Comparison of ENCODE assay signal across 8 mouse cellular contexts in genomic region chr6:83107566-83108400, GRCm38 (mm10). TPM values are rescaled to one million over a fixed set of nuclear protein-coding genes. Genes with fewer than 3 reads are reported as not detected.
DNase-seq lines count a peak whose midpoint lies in the region; ATAC-seq lines count a peak whose summit lies in the region.

No protein-coding gene starts in this region.

- ATAC-seq in heart, embryonic 11.5 days (replicated peaks; ENCODE audit: insufficient number of reproducible peaks, low FRiP score, low TSS enrichment), result no peak
- 0 out of 2 replicates have a peak, but pooled peaks have one; percentile 30 for ATAC-seq in kidney, embryonic 15.5 days (replicated peaks; ENCODE audit: low FRiP score)
- peak; percentile 15; the same call in 1 of the 2 replicates for ATAC-seq in neural tube, embryonic 13.5 days (ENCODE audit: low read depth)

- 29% methylated on average over 13 of the region's 13 CpGs for WGBS in heart, embryonic 11.5 days (ENCODE audit: insufficient replicate concordance)
- 37% methylated on average over 13 of the region's 13 CpGs for WGBS in kidney, embryonic 15.5 days
- 40% methylated on average over 13 of the region's 13 CpGs for WGBS in neural tube, embryonic 13.5 days

- no peaks in the 10 kb centered on the region for H3K27me3 ChIP-seq in heart, embryonic 11.5 days (ENCODE audit: control insufficient read depth, insufficient read depth, low read length)
- no peaks in the 10 kb centered on the region for H3K27me3 ChIP-seq in kidney, embryonic 15.5 days
- H3K27me3 ChIP-seq in neural tube, embryonic 13.5 days, result no peaks in the 10 kb centered on the region

- H3K4me3 ChIP-seq in heart, embryonic 11.5 days (ENCODE audit: low read depth, low read length), result peak overlapping the region; percentile 66
- peak overlapping the region; percentile 76; the same call in 1 of the 2 replicates for H3K4me3 ChIP-seq in kidney, embryonic 15.5 days (replicated peaks)
- peak overlapping the region; percentile 90 for H3K4me3 ChIP-seq in neural tube, embryonic 13.5 days

- no peak overlapping the region for H3K27ac ChIP-seq in heart, embryonic 11.5 days (ENCODE audit: low read depth, low read length)
- 0 out of 2 replicates have a peak overlapping the region, but pooled peaks have one; percentile 89 for H3K27ac ChIP-seq in kidney, embryonic 15.5 days
- H3K27ac ChIP-seq in neural tube, embryonic 13.5 days (replicated peaks), result no peak overlapping the region

- peak overlapping the region; percentile 82 for H3K4me2 ChIP-seq in heart, embryonic 11.5 days
- H3K4me2 ChIP-seq in kidney, embryonic 15.5 days, result peak overlapping the region; percentile 88
- peak overlapping the region; percentile 93 for H3K4me2 ChIP-seq in neural tube, embryonic 13.5 days

- H3K9ac ChIP-seq in heart, embryonic 11.5 days (ENCODE audit: low read depth, low read length), result peak overlapping the region; percentile 18; the same call in 1 of the 2 replicates
- H3K9ac ChIP-seq in kidney, embryonic 15.5 days, result peak overlapping the region; percentile 90; the same call in 1 of the 2 replicates
- H3K9ac ChIP-seq in neural tube, embryonic 13.5 days, result peak overlapping the region; percentile 91

- no peaks in the 10 kb centered on the region for H3K9me3 ChIP-seq in heart, embryonic 11.5 days (replicated peaks; ENCODE audit: control insufficient read depth, low read length)
- H3K9me3 ChIP-seq in kidney, embryonic 15.5 days (replicated peaks), result no peaks in the 10 kb centered on the region
- no peaks in the 10 kb centered on the region for H3K9me3 ChIP-seq in neural tube, embryonic 13.5 days

- DNase-seq in CD8-positive naive resting alpha-beta T cell, adult 2 months (ENCODE audit: low read depth in 2 of 2, low spot score in 2 of 2), result peak; percentile 81
- DNase-seq in adrenal gland, adult 2 months, result peak; percentile 82
- DNase-seq in embryo, embryonic 9.5 days (ENCODE audit: extremely low spot score), result peak; percentile 78
- peak; percentile 71 to 79 for DNase-seq in lung, adult 18-20 months
- peak; percentile 85 for DNase-seq in thymus, postnatal 25 days

- peaks cover 28% of the 10 kb centered on the region for H3K4me1 ChIP-seq in heart, embryonic 11.5 days (ENCODE audit: control insufficient read depth, insufficient read depth, low read length)
- H3K4me1 ChIP-seq in kidney, embryonic 15.5 days, result peaks cover 34% of the 10 kb centered on the region
- peaks cover 34% of the 10 kb centered on the region for H3K4me1 ChIP-seq in neural tube, embryonic 13.5 days (replicated peaks)

- no peaks in the 10 kb centered on the region for H3K36me3 ChIP-seq in heart, embryonic 11.5 days (ENCODE audit: control insufficient read depth, insufficient read depth, low read length)
- H3K36me3 ChIP-seq in kidney, embryonic 15.5 days, result peaks cover 31% of the 10 kb centered on the region
- peaks cover 19% of the 10 kb centered on the region for H3K36me3 ChIP-seq in neural tube, embryonic 13.5 days

RNA-seq across cellular contexts. Expression of gene Mrpl53, which starts 1.1 kb away (rescaled TPM):
- total RNA-seq in adrenal gland, adult 2 months (2021), result 100 to 1,000 TPM in 1 of 2 experiments, 10 to 100 TPM in 1; 95.3 to 112 TPM
- polyA plus RNA-seq in adrenal gland, adult 2 months (2012; rRNA removed), result 81.0 and 85.8 TPM in 2 replicates
- polyA plus RNA-seq in heart, embryonic 11.5 days (2014; fragmentation: Nextera tagmentation; extraction: Ambion mirVana), result 138 and 144 TPM in 2 replicates
- 134 and 147 TPM in 2 replicates for polyA plus RNA-seq in kidney, embryonic 15.5 days (2015; fragmentation: Nextera tagmentation; extraction: Ambion mirVana)
- polyA plus RNA-seq in neural tube, embryonic 13.5 days (2015; fragmentation: Nextera tagmentation; extraction: Ambion mirVana), result 133 TPM in 2 replicates

RNA-seq across cellular contexts. Expression of gene Gm42688, which starts 6.4 kb away (rescaled TPM):
- 1 to 10 TPM; 3.9 to 6.6 TPM for total RNA-seq in adrenal gland, adult 2 months (2021)
- 7.5 and 8.8 TPM in 2 replicates for polyA plus RNA-seq in adrenal gland, adult 2 months (2012; rRNA removed)
- polyA plus RNA-seq in heart, embryonic 11.5 days (2014; fragmentation: Nextera tagmentation; extraction: Ambion mirVana), result 1.1 and 1.2 TPM in 2 replicates
- polyA plus RNA-seq in kidney, embryonic 15.5 days (2015; fragmentation: Nextera tagmentation; extraction: Ambion mirVana), result 2.9 and 3.0 TPM in 2 replicates
- 4.5 and 5.2 TPM in 2 replicates for polyA plus RNA-seq in neural tube, embryonic 13.5 days (2015; fragmentation: Nextera tagmentation; extraction: Ambion mirVana)

RNA-seq across cellular contexts. Expression of gene Ccdc142, which starts 6.4 kb away (rescaled TPM):
- 1 to 10 TPM; 2.9 to 5.9 TPM for total RNA-seq in adrenal gland, adult 2 months (2021)
- 34.9 and 38.6 TPM in 2 replicates for polyA plus RNA-seq in adrenal gland, adult 2 months (2012; rRNA removed)
- polyA plus RNA-seq in heart, embryonic 11.5 days (2014; fragmentation: Nextera tagmentation; extraction: Ambion mirVana), result 0.97 and 2.1 TPM in 2 replicates
- 2.7 and 3.3 TPM in 2 replicates for polyA plus RNA-seq in kidney, embryonic 15.5 days (2015; fragmentation: Nextera tagmentation; extraction: Ambion mirVana)
- polyA plus RNA-seq in neural tube, embryonic 13.5 days (2015; fragmentation: Nextera tagmentation; extraction: Ambion mirVana), result 3.2 and 4.9 TPM in 2 replicates

RNA-seq across cellular contexts. Expression of gene Mogs, which starts 7.5 kb away (rescaled TPM):
- total RNA-seq in adrenal gland, adult 2 months (2021), result 10 to 100 TPM; 48.1 to 52.6 TPM
- polyA plus RNA-seq in adrenal gland, adult 2 months (2012; rRNA removed), result 93.2 and 131 TPM in 2 replicates
- polyA plus RNA-seq in heart, embryonic 11.5 days (2014; fragmentation: Nextera tagmentation; extraction: Ambion mirVana), result 19.1 and 19.8 TPM in 2 replicates
- polyA plus RNA-seq in kidney, embryonic 15.5 days (2015; fragmentation: Nextera tagmentation; extraction: Ambion mirVana), result 56.3 and 58.9 TPM in 2 replicates
- polyA plus RNA-seq in neural tube, embryonic 13.5 days (2015; fragmentation: Nextera tagmentation; extraction: Ambion mirVana), result 26.8 and 29.1 TPM in 2 replicates

RNA-seq across cellular contexts. Expression of gene Wbp1, which starts 13.6 kb away (rescaled TPM):
- 100 to 1,000 TPM in 1 of 2 experiments, 10 to 100 TPM in 1; 79.1 to 117 TPM for total RNA-seq in adrenal gland, adult 2 months (2021)
- polyA plus RNA-seq in adrenal gland, adult 2 months (2012; rRNA removed), result 388 and 405 TPM in 2 replicates
- 76.0 and 87.2 TPM in 2 replicates for polyA plus RNA-seq in heart, embryonic 11.5 days (2014; fragmentation: Nextera tagmentation; extraction: Ambion mirVana)
- 132 and 144 TPM in 2 replicates for polyA plus RNA-seq in kidney, embryonic 15.5 days (2015; fragmentation: Nextera tagmentation; extraction: Ambion mirVana)
- 202 and 228 TPM in 2 replicates for polyA plus RNA-seq in neural tube, embryonic 13.5 days (2015; fragmentation: Nextera tagmentation; extraction: Ambion mirVana)

Comparison
In these comparisons a context has a peak if more than half of its experiments do, and no peak if none do; other contexts are left out.
1. H3K9ac ChIP-seq: peak in every context shown above with its lines; median percentile 91 in neural tube, embryonic 13.5 days; 90 in kidney, embryonic 15.5 days; 18 in heart, embryonic 11.5 days.